Mouse (Mus musculus) myocyte (in vitro differentiated cells): ENCODE data around the gene Alms1. TPM values are rescaled to one million over a fixed set of nuclear protein-coding genes. Genes with fewer than 3 reads are reported as not detected.

Source experiments
- H3K27me3 ChIP-seq: one replicate; pipeline ENCODE4 v1.6.1; 2011; ENCODE audit not compliant: control insufficient read depth, insufficient read depth, insufficient read length
- H3K36me3 ChIP-seq: one replicate; pipeline ENCODE4 v1.6.1; 2011; ENCODE audit not compliant: control insufficient read depth, insufficient read depth
- H3K4me2 ChIP-seq: one replicate; pipeline ENCODE4 v1.6.1; 2011; ENCODE audit warnings: low read depth, control low read depth
- H3K4me3 ChIP-seq: one replicate; pipeline ENCODE4 v1.5.1; 2011; ENCODE audit warnings: mild to moderate bottlenecking, control low read depth, moderate library complexity
- H3K79me2 ChIP-seq: one replicate; pipeline ENCODE4 v1.6.1; 2011; ENCODE audit not compliant: control insufficient read depth, insufficient read depth
- H3ac ChIP-seq: one replicate; pipeline ENCODE4 v1.6.1; 2011; ENCODE audit not compliant: control insufficient read depth, insufficient read length
- CEBPB ChIP-seq: IDR thresholded peaks from 2 replicates; pipeline ENCODE4 v1.6.1; 2011; ENCODE audit warnings: mild to moderate bottlenecking, moderate library complexity; ENCODE audit not compliant: poor library complexity, insufficient read depth, severe bottlenecking
- E2F4 ChIP-seq: IDR thresholded peaks from one replicate; pipeline ENCODE4 v1.6.1; 2011; ENCODE audit warnings: mild to moderate bottlenecking, control low read depth, moderate library complexity; ENCODE audit not compliant: insufficient read depth
- MAX ChIP-seq: IDR thresholded peaks from one replicate; pipeline ENCODE4 v1.6.1; 2011; ENCODE audit warnings: low read depth, mild to moderate bottlenecking, control low read depth
- MYOD1 ChIP-seq, 3 experiments: IDR thresholded peaks; one replicate each; pipeline ENCODE4 v1.6.1; 2011; ENCODE audit warnings: control low read depth in 2 of 3, low read depth in 2 of 3, mild to moderate bottlenecking in 2 of 3, moderate library complexity in 1 of 3; ENCODE audit not compliant: insufficient read length in 2 of 3, control insufficient read depth in 1 of 3
- MYOG ChIP-seq, 3 experiments: IDR thresholded peaks; one replicate each; pipeline ENCODE4 v1.6.1; 2011; ENCODE audit warnings: control low read depth in 2 of 3, low read depth in 2 of 3, mild to moderate bottlenecking in 2 of 3; ENCODE audit not compliant: insufficient read length in 2 of 3, control insufficient read depth in 1 of 3, insufficient read depth in 1 of 3
- POLR2A ChIP-seq: IDR thresholded peaks from one replicate; pipeline ENCODE4 v1.6.1; 2011; ENCODE audit warnings: low read depth, mild to moderate bottlenecking, control low read depth, moderate library complexity; ENCODE audit not compliant: insufficient read length
- POLR2AphosphoS2 ChIP-seq: IDR thresholded peaks from one replicate; pipeline ENCODE4 v1.6.1; 2011; ENCODE audit warnings: low read depth, control low read depth; ENCODE audit not compliant: insufficient read length
- REST ChIP-seq: IDR thresholded peaks from one replicate; pipeline ENCODE4 v1.6.1; 2011; ENCODE audit warnings: mild to moderate bottlenecking, control low read depth, moderate library complexity; ENCODE audit not compliant: insufficient read depth, insufficient read length
- SRF ChIP-seq: IDR thresholded peaks from one replicate; pipeline ENCODE4 v1.6.1; 2011; ENCODE audit warnings: low read depth; ENCODE audit not compliant: control insufficient read depth, insufficient read length
- TCF12 ChIP-seq: IDR thresholded peaks from one replicate; pipeline ENCODE4 v1.6.1; 2011; ENCODE audit warnings: mild to moderate bottlenecking, control low read depth; ENCODE audit not compliant: poor library complexity, insufficient read depth, severe bottlenecking
- TCF3 ChIP-seq: IDR thresholded peaks from one replicate; pipeline ENCODE4 v1.6.1; 2011; ENCODE audit warnings: low read depth, control low read depth; ENCODE audit not compliant: insufficient read length
- USF1 ChIP-seq: IDR thresholded peaks from one replicate; pipeline ENCODE4 v1.6.1; 2011; ENCODE audit warnings: low read depth, mild to moderate bottlenecking, control low read depth, moderate library complexity
- polyA plus RNA-seq: library from polyadenylated mRNA; unstranded; fragments of >200 nt; fragmentation: generic; extraction: Trizol; gene quantifications from one replicate; pipeline ENCODE4 v1.2.1, GENCODE M21; 2012; ENCODE audit warnings: missing spikeins

Alms1 gene
- polyA plus RNA-seq, 1 experiment, result 0.62 TPM

DNA sequence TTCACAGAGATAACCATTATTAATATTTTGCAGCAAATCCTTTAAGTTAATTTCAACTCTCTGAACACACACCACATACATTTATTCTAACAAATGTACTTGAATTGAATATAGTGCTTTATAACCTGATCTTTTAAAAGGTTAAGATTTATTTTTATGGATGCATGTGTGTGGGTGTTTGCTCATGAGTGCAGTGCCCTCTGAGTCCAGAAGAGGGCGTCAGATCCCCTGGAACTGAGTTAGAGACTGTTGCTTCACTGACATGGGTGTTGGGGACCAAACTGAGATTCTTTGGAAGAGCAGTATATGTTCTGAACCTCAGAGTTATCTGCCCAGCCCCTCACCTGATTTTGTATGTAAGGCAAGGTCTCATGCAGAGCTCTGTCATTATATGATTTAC is 25.0 kb upstream of the Alms1 start:
- H3K79me2 ChIP-seq, result no peaks in the 10 kb centered on the region
- no peaks in the 10 kb centered on the region for H3K36me3 ChIP-seq
- no peak overlapping the region for H3K4me2 ChIP-seq
- TF ChIP-seq MYOD1 (IDR thresholded peaks at IDR 0.05; ENCODE audit: control insufficient read depth in 1 of 3, insufficient read length in 2 of 3, low read depth in 2 of 3) (no peak), CEBPB (no peak), SRF (no peak), POLR2A (no peak), POLR2AphosphoS2 (no peak), REST (no peak), TCF3 (no peak), USF1 (no peak), E2F4 (no peak), MYOG (IDR thresholded peaks at IDR 0.05; ENCODE audit: control insufficient read depth in 1 of 3, insufficient read depth in 1 of 3, insufficient read length in 2 of 3, low read depth in 2 of 3) (no peak), MAX (no peak), TCF12 (no peak)
- H3K4me3 ChIP-seq, result no peak overlapping the region
- H3K27me3 ChIP-seq, result peaks cover 9% of the 10 kb centered on the region
- no peak overlapping the region for H3ac ChIP-seq

DNA sequence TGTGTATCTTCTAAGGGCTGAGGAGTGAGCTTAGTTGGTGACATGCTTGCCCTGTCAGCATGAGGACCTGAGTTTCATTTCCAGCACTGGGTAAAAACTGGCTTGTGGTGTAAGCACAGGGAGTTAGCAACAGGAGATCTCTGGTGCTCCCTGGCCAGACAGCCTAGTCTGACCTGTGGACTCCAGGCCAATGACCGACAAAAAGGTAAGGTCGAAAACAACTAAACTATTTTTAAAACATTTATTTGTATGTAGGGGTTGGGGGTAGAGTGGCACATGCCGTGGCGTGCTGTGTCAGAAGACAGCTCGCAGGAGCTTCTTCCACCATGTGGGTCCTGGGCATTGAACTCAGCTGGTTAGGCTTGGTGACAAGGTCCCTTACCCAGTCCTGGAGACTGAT is 14.5 kb upstream of the Alms1 start:
- Histone ChIP-seq H3K36me3 (no peaks in the 10 kb centered on the region), H3ac (no peak overlapping the region), H3K4me2 (no peak overlapping the region), H3K27me3 (no peaks in the 10 kb centered on the region), H3K4me3 (no peak overlapping the region), H3K79me2 (no peaks in the 10 kb centered on the region)
- no peak for TF ChIP-seq POLR2AphosphoS2
- no peak for TF ChIP-seq CEBPB
- TF ChIP-seq REST, result no peak
- no peak for TF ChIP-seq SRF
- TF ChIP-seq MYOG (IDR thresholded peaks at IDR 0.05; ENCODE audit: control insufficient read depth in 1 of 3, insufficient read depth in 1 of 3, insufficient read length in 2 of 3, low read depth in 2 of 3), result no peak
- no peak for TF ChIP-seq POLR2A
- TF ChIP-seq MYOD1 (IDR thresholded peaks at IDR 0.05; ENCODE audit: control insufficient read depth in 1 of 3, insufficient read length in 2 of 3, low read depth in 2 of 3), result no peak
- TF ChIP-seq E2F4, result no peak
- no peak for TF ChIP-seq USF1
- TF ChIP-seq MAX, result no peak
- no peak for TF ChIP-seq TCF12
- no peak for TF ChIP-seq TCF3

DNA sequence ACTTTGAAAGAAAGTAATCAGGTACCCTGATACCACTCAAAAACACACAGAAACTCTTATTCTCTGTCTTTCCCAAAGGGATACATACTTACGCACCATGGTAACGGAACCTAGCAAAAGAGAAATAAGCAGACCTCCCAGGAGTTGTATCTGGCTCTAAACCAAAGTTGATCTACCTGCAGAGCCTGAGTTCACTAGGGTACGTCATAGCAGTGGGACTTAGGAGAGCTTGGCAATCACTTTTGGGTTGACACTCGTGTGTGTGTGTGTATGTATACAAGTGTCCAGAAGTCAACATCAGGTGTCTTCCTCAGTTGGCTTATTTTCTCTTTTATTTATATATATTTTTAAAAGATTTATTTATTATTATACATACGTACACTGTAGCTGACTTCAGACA is 5.6 kb upstream of the Alms1 start:
- H3K4me2 ChIP-seq, result no peak overlapping the region
- no peaks in the 10 kb centered on the region for H3K36me3 ChIP-seq
- no peak overlapping the region for H3ac ChIP-seq
- no peaks in the 10 kb centered on the region for H3K27me3 ChIP-seq
- H3K4me3 ChIP-seq, result no peak overlapping the region
- no peak for TF ChIP-seq TCF3
- TF ChIP-seq E2F4, result no peak
- TF ChIP-seq CEBPB, result no peak
- TF ChIP-seq REST, result no peak
- no peak for TF ChIP-seq MYOG (IDR thresholded peaks at IDR 0.05; ENCODE audit: control insufficient read depth in 1 of 3, insufficient read depth in 1 of 3, insufficient read length in 2 of 3, low read depth in 2 of 3)
- TF ChIP-seq POLR2A, result no peak
- no peak for TF ChIP-seq TCF12
- TF ChIP-seq SRF, result no peak
- H3K79me2 ChIP-seq, result no peaks in the 10 kb centered on the region

GRCm38 (mm10) chr6:85584612-85585011 is 2.7 kb upstream of the Alms1 start:
- H3K27me3 ChIP-seq, result no peaks in the 10 kb centered on the region
- peaks cover 16% of the 10 kb centered on the region for H3K79me2 ChIP-seq
- H3K4me3 ChIP-seq, result no peak overlapping the region
- no peak overlapping the region for H3K4me2 ChIP-seq
- H3K36me3 ChIP-seq, result no peaks in the 10 kb centered on the region
- TF ChIP-seq POLR2A, result no peak
- no peak for TF ChIP-seq USF1
- TF ChIP-seq POLR2AphosphoS2, result no peak
- TF ChIP-seq TCF12, result no peak
- TF ChIP-seq REST, result no peak
- no peak for TF ChIP-seq SRF
- TF ChIP-seq CEBPB, result no peak
- TF ChIP-seq E2F4, result no peak
- no peak for TF ChIP-seq MYOD1 (IDR thresholded peaks at IDR 0.05; ENCODE audit: control insufficient read depth in 1 of 3, insufficient read length in 2 of 3, low read depth in 2 of 3)
- TF ChIP-seq MAX, result no peak
- no peak for TF ChIP-seq MYOG (IDR thresholded peaks at IDR 0.05; ENCODE audit: control insufficient read depth in 1 of 3, insufficient read depth in 1 of 3, insufficient read length in 2 of 3, low read depth in 2 of 3)
- H3ac ChIP-seq, result no peak overlapping the region

- Histone ChIP-seq H3ac (peak overlapping the region; percentile 31), H3K36me3 (no peaks in the 10 kb centered on the region), H3K4me3 (peak overlapping the region; percentile 57), H3K4me2 (peak overlapping the region; percentile 63), H3K27me3 (no peaks in the 10 kb centered on the region), H3K79me2 (peaks cover 26% of the 10 kb centered on the region)
- TF ChIP-seq MYOD1 (IDR thresholded peaks at IDR 0.05; ENCODE audit: control insufficient read depth in 1 of 3, insufficient read length in 2 of 3, low read depth in 2 of 3) (no peak), MAX (no peak), CEBPB (no peak), TCF12 (no peak), POLR2A (no peak), REST (no peak), SRF (no peak), POLR2AphosphoS2 (no peak), USF1 (no peak), MYOG (IDR thresholded peaks at IDR 0.05; ENCODE audit: control insufficient read depth in 1 of 3, insufficient read depth in 1 of 3, insufficient read length in 2 of 3, low read depth in 2 of 3) (no peak), TCF3 (no peak), E2F4 (no peak)
Observed at GRCm38 (mm10) chr6:85586805-85587367, 445 bp upstream of the Alms1 start.
